Mouse (Mus musculus) myocyte (in vitro differentiated cells): ENCODE measurements around the gene Nub1.

Source experiments
- CEBPB ChIP-seq: IDR thresholded peaks from 2 replicates; pipeline ENCODE4 v1.6.1; 2011; ENCODE audit warnings: mild to moderate bottlenecking, moderate library complexity; ENCODE audit not compliant: poor library complexity, insufficient read depth, severe bottlenecking
- E2F4 ChIP-seq: IDR thresholded peaks from one replicate; pipeline ENCODE4 v1.6.1; 2011; ENCODE audit warnings: mild to moderate bottlenecking, control low read depth, moderate library complexity; ENCODE audit not compliant: insufficient read depth
- MAX ChIP-seq: IDR thresholded peaks from one replicate; pipeline ENCODE4 v1.6.1; 2011; ENCODE audit warnings: low read depth, mild to moderate bottlenecking, control low read depth
- MYOD1 ChIP-seq, 3 experiments: IDR thresholded peaks; one replicate each; pipeline ENCODE4 v1.6.1; 2011; ENCODE audit warnings: control low read depth in 2 of 3, low read depth in 2 of 3, mild to moderate bottlenecking in 2 of 3, moderate library complexity in 1 of 3; ENCODE audit not compliant: insufficient read length in 2 of 3, control insufficient read depth in 1 of 3
- MYOG ChIP-seq, 3 experiments: IDR thresholded peaks; one replicate each; pipeline ENCODE4 v1.6.1; 2011; ENCODE audit warnings: control low read depth in 2 of 3, low read depth in 2 of 3, mild to moderate bottlenecking in 2 of 3; ENCODE audit not compliant: insufficient read length in 2 of 3, control insufficient read depth in 1 of 3, insufficient read depth in 1 of 3
- POLR2A ChIP-seq: IDR thresholded peaks from one replicate; pipeline ENCODE4 v1.6.1; 2011; ENCODE audit warnings: low read depth, mild to moderate bottlenecking, control low read depth, moderate library complexity; ENCODE audit not compliant: insufficient read length
- POLR2AphosphoS2 ChIP-seq: IDR thresholded peaks from one replicate; pipeline ENCODE4 v1.6.1; 2011; ENCODE audit warnings: low read depth, control low read depth; ENCODE audit not compliant: insufficient read length
- REST ChIP-seq: IDR thresholded peaks from one replicate; pipeline ENCODE4 v1.6.1; 2011; ENCODE audit warnings: mild to moderate bottlenecking, control low read depth, moderate library complexity; ENCODE audit not compliant: insufficient read depth, insufficient read length
- TCF12 ChIP-seq: IDR thresholded peaks from one replicate; pipeline ENCODE4 v1.6.1; 2011; ENCODE audit warnings: mild to moderate bottlenecking, control low read depth; ENCODE audit not compliant: poor library complexity, insufficient read depth, severe bottlenecking
- TCF3 ChIP-seq: IDR thresholded peaks from one replicate; pipeline ENCODE4 v1.6.1; 2011; ENCODE audit warnings: low read depth, control low read depth; ENCODE audit not compliant: insufficient read length
- USF1 ChIP-seq: IDR thresholded peaks from one replicate; pipeline ENCODE4 v1.6.1; 2011; ENCODE audit warnings: low read depth, mild to moderate bottlenecking, control low read depth, moderate library complexity

DNA sequence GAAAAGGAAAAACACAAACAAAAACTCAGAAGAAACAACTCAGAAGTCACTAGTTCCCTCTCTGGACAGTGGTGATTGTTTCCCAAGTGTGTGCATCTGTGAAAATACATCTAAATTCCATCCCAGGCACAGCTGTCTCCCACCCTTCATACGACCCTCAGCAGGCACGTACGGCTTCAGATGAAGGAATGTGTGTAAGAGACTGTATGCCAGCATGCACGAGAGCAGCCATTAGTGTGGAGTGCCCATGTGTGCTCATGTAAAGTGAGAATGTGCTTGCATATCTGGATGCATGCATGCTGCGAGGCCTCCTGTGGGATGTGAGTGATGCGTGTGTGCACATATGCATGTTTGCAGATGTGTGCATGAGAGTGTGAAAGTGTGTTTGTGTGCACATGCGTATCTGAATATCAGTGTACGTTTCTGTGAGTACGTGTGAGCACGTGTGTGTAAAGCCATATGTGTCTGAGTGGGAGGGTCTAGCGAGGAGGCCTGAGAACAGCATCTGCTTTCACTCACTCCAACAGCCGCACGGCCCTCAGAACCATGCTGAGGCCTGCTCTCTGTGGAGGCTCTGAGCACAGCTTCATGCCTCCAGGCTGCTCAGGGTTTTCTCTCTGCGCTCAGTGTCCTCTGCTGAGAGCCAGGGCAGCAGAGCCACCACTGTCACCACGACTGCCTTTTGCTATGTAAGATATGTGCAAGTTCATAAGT lies 56.0 kb downstream of the Nub1 start:
- no peak for TF ChIP-seq POLR2A
- TF ChIP-seq POLR2AphosphoS2, result no peak
- TF ChIP-seq CEBPB, result no peak
- no peak for TF ChIP-seq MAX
- no peak for TF ChIP-seq MYOG (IDR thresholded peaks at IDR 0.05; ENCODE audit: control insufficient read depth in 1 of 3, insufficient read depth in 1 of 3, insufficient read length in 2 of 3, low read depth in 2 of 3)
- TF ChIP-seq USF1, result no peak
- TF ChIP-seq E2F4, result no peak
- TF ChIP-seq REST, result no peak
- TF ChIP-seq MYOD1 (IDR thresholded peaks at IDR 0.05; ENCODE audit: control insufficient read depth in 1 of 3, insufficient read length in 2 of 3, low read depth in 2 of 3), result no peak
- no peak for TF ChIP-seq TCF12
- no peak for TF ChIP-seq TCF3
